Mouse (Mus musculus) layer of hippocampus, adult 9-11 months (tissue): ENCODE data around the gene Ccdc28b.
A peak's percentile ranks its signal among the peaks of the same experiment; 100 is the strongest.

Source experiments
- DNase-seq: peaks from one replicate; pipeline ENCODE4 v3.0.0; 2022

Ccdc28b gene

DNA sequence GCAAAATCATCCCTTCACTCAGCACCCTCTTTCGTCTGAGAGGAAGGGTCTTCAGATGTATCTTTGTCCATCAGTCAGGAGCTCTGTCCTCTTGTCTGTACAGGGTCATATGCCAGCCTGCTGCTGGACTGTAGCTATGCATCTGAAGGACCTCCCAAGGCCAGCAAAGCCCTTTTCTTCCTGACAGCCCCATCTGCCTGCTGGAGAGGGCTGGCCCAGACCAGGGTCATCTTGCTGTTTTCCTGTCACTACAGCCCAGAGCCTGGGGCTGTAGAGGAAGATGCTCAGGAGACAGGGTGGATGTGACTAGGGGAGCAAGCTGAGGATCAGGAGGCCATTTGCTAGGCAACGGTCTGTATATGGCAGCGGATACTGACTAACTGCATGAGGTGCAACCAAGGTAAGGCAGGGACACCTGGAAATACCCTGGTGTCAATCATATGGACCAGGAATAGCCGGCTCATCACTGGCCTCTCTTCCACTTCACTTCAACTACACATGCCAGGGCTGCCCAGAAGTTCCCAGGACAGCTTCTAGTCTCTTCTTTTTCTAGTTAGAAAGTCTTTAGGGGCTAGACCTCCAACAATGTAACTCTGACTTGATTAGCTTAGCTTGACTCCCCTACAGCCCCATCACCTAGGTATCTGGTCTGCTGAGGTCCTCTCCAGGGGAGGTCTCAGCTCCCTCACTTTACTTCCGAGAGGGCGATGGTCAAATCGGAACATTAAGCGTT lies 778 bp downstream of the Ccdc28b start:
- DNase-seq: no peak

DNA sequence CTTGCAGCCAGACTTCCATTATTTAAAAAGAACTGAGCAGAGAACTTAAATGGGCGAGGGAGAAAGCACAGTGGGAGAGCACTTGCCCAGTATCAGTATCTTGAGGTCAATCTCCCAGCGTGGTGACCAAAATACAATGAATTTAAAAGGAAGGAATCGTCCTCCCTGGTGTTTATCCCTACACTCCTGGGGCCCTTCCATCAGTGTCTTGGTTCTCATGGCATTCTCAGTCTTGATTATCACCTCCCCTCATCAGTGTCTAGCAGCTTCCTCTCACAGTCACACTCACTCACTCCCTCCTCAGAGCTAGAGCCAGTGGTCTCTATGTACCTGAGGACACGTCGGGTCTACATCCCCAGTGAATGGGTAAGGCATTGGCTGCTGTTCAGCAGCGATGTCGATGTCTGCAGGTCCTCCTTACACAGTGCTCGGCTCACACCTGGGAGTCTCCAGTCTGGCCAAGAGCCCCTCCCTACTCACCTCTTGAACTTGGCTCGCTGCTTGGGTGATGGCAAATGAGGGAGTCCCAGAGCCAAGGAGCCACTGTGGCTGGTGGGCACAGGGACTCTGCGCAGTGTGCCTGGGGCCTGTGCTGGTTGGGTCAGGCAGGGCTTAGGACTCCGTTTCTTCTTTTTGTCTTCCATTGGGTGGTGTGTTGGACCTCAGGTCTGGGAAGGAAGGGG lies 1.5 kb downstream of the Ccdc28b start:
- no peak for DNase-seq

DNA sequence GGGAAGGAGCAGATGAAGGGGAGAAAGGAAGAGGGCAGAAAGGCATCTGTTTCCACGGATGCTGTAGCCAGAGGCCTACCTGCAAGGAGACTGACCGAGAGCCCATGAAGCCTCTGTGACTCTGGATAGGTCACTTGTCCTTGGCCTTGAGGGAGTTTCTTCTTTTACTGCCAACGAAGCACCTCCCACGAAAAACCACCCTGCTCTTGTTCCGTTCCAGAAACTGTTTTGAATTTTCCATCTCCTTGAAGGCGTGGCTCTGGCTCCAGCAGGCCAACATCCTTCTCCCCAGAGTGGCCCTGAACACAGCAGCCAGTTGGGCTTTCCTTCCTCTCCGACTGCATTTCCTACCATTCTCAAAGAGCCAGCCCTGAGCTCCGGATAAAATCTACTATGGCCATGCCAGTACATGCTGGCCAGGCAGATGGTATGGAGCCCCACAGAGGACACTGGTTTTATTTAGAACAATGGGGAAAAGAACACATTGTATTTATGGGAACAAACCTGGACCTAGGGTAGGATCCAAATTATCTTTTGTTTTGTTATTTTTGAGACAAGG lies 2.4 kb downstream of the Ccdc28b start:
- DNase-seq: no peak

DNA sequence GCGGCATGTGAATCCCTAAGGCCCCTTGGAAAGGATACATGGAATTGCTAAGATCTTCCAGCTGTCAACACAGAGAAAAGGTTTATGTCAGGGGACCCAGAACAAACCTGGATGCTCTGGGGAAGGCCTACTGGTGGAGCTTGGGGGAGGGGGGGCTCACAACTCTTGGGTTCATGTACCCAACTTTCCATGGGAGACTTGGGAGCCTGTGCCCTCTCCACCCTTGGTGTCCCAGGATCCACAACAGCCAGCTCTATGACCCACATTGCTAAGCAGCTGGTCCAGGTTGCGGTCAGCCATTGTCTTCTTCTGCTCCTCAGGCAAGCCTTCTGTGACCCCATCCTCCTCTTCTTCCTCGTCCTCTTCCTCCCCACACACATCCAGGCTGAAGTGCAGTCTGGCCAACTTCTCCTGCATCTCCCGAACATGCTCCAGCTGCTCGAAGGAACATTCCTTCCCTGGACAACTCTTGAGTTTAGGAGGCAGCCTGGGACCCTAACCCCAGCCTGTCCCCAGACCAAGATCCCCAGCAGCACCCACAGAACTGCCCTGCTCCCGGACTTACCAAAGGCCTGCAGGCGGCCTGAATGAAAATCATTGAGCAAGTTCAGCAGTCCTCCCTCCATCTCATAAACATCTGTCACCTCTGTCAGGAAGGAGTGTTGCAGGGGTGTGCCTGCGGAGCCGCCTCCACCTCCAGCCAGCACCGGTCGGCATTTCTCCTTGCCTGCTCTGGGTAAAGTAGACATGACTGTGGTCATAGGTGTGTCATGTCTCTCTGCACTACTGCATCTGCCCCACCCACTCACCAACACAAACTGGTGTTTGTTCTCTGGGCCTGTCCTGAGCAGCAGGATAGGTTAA lies 3.1 kb downstream of the Ccdc28b start:
- no peak for DNase-seq

DNA sequence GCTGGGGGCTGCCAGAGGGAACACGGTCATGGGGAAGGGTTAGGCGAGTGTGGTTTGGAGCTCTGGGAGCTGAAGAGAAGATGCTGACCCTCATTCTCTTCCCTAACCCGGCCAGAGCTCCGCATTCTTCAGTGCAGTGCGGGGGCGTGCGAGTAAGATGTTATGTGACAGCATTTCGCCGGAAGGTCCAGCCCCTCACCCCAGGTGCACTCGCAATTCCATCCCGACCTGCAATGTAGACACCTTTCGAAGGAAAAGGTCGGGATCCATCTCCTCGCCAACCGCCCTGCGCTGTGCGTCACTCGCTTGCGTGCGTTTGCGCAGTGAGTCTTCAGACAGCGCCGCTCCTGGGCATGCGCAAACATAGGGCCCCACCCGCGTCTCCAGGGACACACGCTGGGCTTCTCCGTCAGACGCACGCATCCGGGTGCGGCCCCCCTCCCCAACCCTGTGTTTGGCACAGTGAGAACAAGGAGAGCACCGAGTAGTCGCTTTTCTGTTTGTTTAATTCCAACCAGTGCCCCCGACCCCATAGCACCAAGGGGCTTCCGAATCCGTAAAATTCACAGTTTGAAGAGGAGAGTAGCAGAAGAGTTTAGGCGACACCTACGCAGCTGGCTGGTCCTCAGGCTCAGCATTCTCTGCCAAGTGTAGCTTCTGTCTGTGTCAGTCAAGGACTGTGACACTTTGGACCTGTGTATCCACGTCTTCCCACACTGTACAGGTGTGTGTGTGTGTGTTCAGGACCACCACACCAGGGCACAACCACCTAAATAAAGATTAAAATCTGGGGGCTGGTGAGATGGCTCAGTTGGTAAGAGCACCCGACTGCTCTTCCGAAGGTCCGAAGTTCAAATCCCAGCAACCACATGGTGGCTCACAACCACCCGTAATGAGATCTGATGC lies 4.7 kb downstream of the Ccdc28b start, which contains the start of gene Iqcc:
TSS of gene Iqcc (minus strand) at position 314 of the 906 bp plus-strand sequence.
- DNase-seq: peak; percentile 97

DNA sequence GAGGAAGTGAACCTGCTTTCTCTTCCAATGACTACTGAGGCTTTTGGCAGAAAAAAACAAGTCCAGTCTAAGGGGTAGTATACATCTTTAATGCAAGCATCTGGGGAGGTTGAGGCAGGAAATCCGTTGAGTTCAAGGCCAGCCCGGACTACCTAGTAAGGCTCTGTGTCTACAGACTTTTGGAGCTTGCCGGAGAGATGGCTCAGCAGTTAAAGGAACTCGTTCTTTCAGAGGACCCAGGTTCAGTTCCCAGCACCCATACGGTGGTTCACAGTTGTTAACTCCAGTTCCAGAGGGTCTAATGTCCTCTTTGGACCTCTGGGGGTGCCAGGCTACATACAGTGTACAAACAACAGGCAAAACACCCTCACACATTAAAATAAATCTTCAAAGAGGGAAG lies 5.7 kb downstream of the Ccdc28b start:
- no peak for DNase-seq

DNA sequence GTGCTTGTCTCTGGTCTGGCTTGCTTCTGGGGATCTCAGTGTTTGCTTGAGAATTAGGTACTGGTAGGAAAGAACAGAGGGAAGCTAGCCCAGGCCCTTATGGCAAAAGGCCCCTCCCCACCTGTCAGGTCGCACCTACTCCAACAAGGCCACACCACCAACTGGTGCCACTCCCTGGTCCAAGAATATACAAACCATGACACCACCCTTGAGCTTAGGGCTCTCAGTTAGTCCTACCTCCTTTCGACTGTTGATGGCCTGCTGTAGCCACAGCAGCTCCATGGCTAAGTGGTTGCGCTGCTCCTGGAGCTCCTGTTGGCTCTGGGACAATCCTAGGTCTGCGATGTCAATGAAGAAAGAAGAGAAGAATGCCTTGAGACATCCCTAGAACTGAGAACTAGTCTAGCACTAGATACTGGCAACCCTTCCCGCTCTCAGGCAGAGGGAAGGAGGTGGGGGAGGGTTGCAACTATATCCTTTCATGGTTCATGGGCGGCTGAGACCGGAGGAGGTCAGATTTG lies 6.6 kb downstream of the Ccdc28b start:
- no peak for DNase-seq

DNA sequence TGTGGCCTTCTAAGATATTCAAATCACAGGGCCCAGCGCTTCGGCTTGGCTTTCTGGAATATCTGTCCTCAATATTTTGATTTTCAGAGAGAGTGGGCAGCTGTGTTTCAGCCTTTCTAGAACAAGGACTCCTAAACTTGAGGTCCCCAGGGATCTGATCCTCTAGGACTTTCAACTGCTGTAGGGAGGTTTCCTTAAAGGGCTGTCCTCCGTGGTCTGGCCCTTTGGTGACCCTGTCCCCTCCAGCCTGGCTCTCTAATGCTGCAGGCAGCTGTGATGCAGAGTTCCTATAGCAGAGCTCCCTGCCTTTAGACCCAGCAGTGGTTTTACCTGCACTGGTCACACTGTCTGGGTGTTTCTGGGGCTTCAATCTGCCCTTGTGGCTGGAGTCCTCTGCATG lies 7.1 kb downstream of the Ccdc28b start:
- DNase-seq: no peak

DNA sequence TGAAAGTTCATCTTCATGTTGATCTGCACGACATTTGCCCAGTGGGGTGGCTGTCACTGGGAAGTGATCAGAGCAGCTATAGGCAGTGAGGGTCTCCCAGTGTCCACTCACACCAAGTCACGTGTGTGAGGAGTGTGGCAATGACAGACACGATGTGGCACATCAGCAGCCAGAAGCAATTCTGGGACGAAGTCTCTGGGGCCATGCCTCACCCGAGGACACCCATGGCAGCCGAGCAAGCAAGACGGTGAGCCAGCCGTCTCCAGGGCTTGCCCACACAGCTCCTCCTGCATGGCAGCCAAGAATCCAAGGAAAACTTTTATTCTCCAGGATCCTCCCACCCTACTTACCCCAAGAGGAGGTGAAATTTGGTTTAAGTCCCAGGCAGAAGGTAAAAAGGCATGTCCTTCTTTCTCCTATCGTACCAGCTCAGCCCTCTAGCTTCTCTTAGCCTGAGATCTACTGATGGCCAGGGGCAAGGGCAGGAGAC lies 7.9 kb downstream of the Ccdc28b start:
- no peak for DNase-seq

DNA sequence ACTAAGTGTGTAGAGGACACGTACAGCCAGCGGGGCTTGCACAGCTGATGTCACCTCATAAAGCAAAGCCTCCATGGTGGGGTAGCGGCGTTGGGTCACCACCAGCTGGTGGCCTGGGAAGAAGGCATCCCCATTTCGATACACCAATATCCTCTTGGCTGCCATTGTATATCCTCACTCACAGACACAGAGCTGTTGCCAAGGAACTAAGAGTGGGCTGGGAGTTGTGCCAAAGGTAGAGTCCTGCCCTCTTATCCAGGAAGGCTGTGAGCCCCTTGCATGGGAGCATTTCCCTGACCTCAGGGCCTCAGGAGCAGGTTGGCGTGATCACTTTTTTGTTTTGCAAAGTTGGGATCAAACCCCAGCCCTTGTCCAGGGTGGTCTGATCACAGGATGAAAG lies 9.7 kb downstream of the Ccdc28b start, which contains the start of gene Dcdc2b:
TSS of gene Dcdc2b (minus strand) at position 165 of the 400 bp plus-strand sequence.
- no peak for DNase-seq

DNA sequence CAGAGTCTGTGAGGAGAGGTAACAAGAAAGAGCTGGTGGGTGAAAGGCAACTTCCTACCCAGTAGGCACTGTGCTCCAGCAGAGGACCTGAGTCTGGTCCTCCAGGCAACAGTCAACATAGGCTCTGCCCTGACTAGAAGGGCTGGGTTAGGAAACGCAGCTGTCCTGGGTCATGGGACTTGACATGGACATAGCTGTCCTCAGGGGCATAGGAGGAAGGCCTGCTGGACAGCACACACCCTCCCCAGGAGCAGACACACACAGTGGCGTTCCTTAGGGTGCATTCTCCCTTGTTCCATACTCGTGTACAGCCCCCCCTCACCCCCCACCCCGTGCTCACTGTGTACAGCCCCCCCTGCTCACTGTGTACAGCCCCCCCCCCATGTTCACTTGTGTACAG lies 13.3 kb downstream of the Ccdc28b start:
- DNase-seq: no peak

DNA sequence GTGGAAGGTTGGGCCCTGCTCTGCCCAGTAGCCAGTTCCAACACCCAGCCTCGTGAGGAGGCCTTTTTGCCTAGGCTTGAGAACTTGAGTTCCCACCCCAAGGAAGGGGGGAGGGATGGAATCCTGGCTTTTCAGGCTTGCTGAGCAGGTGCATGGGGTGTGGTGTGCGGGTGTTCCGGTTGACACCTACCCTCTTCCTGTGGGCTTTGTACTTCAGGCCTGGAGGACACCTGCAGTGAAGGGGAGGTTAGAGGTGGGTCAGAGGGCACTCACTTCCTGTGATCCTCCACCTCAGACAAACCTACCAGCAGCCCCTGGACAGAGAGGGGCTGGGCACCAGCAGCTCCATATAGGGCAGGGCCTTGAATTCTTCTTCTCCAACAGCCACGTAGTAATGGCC lies 13.7 kb downstream of the Ccdc28b start:
- DNase-seq: no peak

DNA sequence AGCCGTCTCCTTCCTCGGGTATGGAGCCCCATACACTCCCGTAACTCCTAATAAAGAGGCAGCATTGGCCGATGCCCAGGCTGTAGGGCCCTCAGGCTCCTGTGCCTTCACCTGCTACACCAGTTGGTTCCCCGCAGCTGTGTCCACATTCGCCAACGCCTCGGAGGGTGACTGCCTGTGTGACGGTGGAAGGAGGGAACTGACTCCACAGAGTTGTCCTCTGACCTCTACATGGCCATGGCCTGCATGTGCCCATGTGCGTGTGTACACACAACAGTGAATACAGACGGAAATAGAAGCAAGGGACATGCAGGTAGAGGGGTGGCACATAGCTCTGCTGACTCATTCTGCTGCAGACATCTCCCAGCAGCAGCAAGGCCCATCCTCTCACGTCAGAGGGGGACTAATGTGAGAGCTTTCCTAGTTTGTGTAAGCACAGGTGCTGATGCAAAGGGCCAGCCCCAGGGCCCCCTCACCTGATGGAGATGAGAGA lies 14.6 kb downstream of the Ccdc28b start:
- no peak for DNase-seq

DNA sequence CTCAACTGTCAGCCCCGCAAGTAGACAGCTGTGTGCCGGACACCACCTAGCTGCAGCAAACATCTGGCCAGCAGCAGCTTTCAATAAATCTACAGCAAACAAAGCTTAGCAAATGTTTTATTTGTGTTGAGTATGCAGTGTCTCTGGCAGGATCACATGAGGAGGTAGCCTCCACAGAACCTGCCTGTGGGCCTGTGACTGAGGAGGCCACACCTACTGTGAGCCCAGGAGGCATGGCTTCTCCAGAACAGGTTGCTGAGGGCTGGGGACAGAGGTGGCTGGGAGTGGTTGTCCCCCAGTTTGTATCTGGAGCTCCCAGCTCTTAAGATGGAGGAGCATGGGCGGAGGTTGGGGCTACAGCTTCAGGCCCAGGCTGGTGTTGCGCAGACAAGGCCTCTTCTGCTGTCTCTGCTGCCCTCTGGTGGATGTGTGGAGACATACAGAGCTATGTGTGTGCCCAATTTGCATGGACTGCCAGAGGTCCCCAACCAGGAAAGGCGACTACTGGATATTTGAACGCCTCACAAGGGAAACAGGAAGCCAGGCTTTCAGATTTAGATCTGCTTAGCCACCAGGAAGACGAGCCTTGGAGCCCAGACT lies 15.2 kb downstream of the Ccdc28b start:
- DNase-seq: peak; percentile 86

DNA sequence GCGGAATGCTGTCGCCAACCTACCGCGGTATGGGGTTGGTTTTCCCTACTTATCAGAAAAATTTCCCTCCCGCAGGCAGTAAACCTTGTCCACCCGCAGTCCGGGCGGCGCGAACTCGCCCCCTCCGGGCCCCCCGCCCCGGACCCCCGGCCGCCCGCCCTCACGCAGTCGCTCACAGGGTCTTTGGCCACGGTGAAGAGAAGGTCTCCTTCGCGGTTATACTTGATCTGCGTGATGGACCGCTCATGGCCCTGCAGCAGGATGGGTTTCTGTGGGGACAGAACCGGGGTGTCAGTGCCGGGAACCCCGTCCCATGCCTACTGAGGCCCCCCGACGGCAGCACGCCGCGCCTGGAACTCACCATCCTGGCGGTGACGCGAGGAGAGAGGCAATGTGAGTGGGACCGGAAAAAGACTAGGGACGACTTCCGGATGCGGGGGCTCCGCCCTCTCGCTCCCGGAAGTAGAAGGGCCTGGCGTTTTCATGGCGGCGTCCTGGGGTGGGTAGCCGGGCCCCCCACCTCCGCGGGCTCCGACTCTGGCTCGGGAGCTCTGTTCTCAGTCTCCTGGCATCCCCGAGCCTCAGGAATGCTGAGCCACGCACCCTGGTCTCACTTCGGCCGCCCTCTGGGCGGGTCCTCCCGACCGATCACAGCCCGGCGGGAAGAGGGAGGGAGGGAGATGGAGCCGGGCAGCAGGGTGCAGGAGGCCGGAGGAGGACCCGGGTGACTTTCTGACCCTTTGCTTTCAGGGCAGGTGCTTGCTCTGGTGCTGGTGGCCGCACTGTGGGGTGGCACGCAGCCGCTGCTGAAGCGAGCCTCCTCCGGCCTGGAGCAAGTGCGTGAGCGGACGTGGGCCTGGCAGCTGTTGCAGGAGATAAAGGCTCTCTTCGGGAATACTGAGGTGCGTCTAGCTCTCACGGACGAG lies 23.3 kb downstream of the Ccdc28b start, which contains the start of the genes Eif3i and Tmem234:
TSS of gene Eif3i (minus strand) at position 416 of the 926 bp plus-strand sequence.
TSS of gene Tmem234 (plus strand) at position 436 of the 926 bp plus-strand sequence.
- DNase-seq: peak; percentile 84

DNA sequence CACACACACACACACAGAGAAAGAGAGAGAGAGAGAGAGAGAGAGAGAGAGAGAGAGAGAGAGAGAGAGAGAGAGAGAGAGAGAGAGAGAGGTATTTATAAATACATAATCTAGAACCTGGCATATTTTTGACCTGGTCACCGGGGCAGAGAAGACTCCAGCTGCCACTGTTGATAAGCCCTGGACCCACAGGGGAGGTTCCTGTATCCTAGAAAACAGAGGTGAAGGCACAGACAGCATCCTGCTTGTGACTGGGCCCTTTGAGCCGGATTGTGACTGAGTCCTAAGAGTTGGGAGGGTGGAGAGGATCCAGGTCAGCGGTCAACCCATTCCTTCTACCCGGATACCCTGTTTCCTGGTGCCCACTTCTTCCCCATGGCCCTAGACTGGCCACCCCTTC lies 34.9 kb downstream of the Ccdc28b start:
- DNase-seq: no peak

DNA sequence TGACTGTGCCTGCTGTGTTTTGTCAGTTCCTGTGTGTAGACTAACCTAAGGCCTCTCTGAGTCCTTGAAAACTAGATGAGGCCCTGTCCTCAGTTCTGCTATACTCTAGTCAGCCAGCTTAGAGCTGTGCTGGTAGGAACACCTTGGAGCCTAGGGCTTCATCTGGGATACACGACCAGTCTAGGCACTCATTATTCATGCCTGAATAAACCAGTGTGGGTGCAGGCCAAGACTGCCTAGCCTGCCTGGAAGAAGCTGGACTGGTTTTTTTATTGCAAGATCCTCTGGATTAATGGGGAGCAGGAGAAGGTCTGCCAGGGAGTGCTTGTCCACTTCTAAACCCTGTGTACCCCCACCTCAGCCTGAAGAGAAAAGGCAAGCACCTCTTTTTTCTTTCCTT lies 36.8 kb downstream of the Ccdc28b start:
- DNase-seq: no peak

DNA sequence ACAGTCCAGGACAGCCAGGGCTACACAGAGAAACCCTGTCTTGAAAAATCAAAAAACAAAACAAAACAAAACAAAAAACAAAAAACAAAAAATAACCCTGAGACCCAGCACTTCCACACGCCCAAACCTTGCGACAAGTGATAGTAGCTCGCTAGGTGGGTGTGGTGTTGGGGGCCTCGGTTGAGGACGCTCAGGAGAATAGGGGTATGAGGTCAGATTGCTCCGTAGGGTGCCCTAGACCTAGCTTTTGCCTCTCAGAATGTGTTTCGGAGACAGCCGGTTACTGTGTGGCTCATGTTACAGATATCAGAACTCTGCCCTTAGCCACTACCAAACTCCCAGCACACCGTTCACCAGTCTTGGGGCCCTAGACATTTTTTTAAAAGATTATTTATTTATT lies 38.0 kb downstream of the Ccdc28b start:
- DNase-seq: no peak

DNA sequence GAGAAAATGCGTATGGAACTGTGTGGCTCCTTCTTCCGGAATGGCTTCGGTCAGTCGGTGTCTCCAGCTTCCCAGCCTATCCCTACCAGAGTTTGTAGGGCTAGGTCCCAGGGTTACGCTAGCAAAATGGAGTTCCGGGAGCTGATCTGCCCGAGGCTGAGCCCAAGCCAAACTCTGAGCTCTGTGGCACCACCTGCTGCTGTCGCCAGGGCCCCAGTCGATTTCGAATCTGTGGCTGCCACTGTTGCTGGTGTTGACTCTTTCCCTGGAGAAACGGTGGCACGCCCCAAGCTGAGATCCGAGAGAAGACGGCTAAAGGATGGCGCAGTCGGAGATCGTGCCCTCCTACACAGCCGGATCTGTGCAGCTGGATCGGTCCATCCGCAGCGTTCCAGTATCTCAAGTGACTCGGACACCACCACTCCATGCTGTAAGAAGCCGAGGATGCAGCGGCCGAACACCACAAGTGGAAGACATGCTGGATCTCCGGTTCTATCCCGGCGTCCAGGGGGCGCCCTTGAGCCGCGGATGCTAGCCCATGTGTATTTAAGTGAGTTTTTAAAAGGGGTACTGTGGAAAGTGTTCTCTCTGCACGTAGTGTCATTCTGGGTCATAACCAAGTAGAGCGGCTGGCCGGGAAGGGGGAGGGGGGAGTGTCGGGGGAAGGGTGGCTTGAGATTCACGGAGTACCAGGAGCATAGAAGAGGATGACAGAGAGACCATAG lies 38.7 kb downstream of the Ccdc28b start:
- peak; percentile 80 for DNase-seq
